Mouse (Mus musculus): ENCODE data around the gene Dennd4a. TPM values are rescaled to one million over a fixed set of nuclear protein-coding genes. Genes with fewer than 3 reads are reported as not detected.

The Dennd4a gene
- polyA plus RNA-seq, 1 experiment from 2014 or later: 4.0 TPM

- no peaks in the 10 kb centered on the region for H3K9me3 ChIP-seq (ENCODE audit: control insufficient read depth, low read length)
- H3K4me3 ChIP-seq (ENCODE audit: low read depth, low read length): peak overlapping the region; percentile 20
- H3K27me3 ChIP-seq (ENCODE audit: control insufficient read depth, insufficient read depth, low read length): no peaks in the 10 kb centered on the region
- 42% methylated on average over 16 of the region's 16 CpGs for WGBS
- peak overlapping the region; percentile 39 for H3K4me2 ChIP-seq (replicated peaks; ENCODE audit: low read depth)
- H3K27ac ChIP-seq (replicated peaks): no peak overlapping the region
- TF ChIP-seq CTCF (IDR thresholded peaks at IDR 0.05; ENCODE audit: low read depth): no peak
- no peak for TF ChIP-seq EP300 (optimal IDR thresholded peaks at IDR 0.05)
- DNase-seq (ENCODE audit: low spot score) (peak; percentile 67), ATAC-seq (ENCODE audit: low FRiP score, low TSS enrichment) (no peak)
- H3K36me3 ChIP-seq (ENCODE audit: control insufficient read depth, insufficient read depth, low read length): 0 out of 2 replicates have a peak, but pooled peaks cover 2% of the 10 kb centered on the region
- H3K4me1 ChIP-seq (replicated peaks; ENCODE audit: control insufficient read depth, insufficient read depth): no peaks in the 10 kb centered on the region
- H3K9ac ChIP-seq (ENCODE audit: low read length): peak overlapping the region; percentile 23; the same call in 1 of the 2 replicates
Measured at GRCm38 (mm10) chr9:64918560-64918959, 107.4 kb downstream of the Dennd4a start.

- no peak for ATAC-seq (ENCODE audit: low FRiP score, low TSS enrichment)
- Histone ChIP-seq H3K4me3 (ENCODE audit: low read depth, low read length) (no peak overlapping the region), H3K9ac (ENCODE audit: low read length) (no peak overlapping the region), H3K9me3 (ENCODE audit: control insufficient read depth, low read length) (no peaks in the 10 kb centered on the region), H3K36me3 (ENCODE audit: control insufficient read depth, insufficient read depth, low read length) (no peaks in the 10 kb centered on the region), H3K27me3 (ENCODE audit: control insufficient read depth, insufficient read depth, low read length) (no peaks in the 10 kb centered on the region), H3K4me1 (replicated peaks; ENCODE audit: control insufficient read depth, insufficient read depth) (no peaks in the 10 kb centered on the region; the same call in 1 of the 2 replicates), H3K4me2 (replicated peaks; ENCODE audit: low read depth) (no peak overlapping the region), H3K27ac (replicated peaks) (peak overlapping the region; percentile 58)
- 61% methylated on average over 5 of the region's 5 CpGs for WGBS
- DNase-seq (ENCODE audit: low spot score): no peak
- TF ChIP-seq EP300 (optimal IDR thresholded peaks at IDR 0.05): no peak
- TF ChIP-seq CTCF (IDR thresholded peaks at IDR 0.05; ENCODE audit: low read depth): no peak
Measured at GRCm38 (mm10) chr9:64925771-64926170, 114.6 kb downstream of the Dennd4a start.

- Histone ChIP-seq H3K4me1 (replicated peaks; ENCODE audit: control insufficient read depth, insufficient read depth) (no peaks in the 10 kb centered on the region; the same call in 1 of the 2 replicates), H3K9me3 (ENCODE audit: control insufficient read depth, low read length) (no peaks in the 10 kb centered on the region), H3K4me3 (ENCODE audit: low read depth, low read length) (no peak overlapping the region), H3K4me2 (replicated peaks; ENCODE audit: low read depth) (no peak overlapping the region), H3K27ac (replicated peaks) (peak overlapping the region; percentile 58), H3K9ac (ENCODE audit: low read length) (no peak overlapping the region), H3K36me3 (ENCODE audit: control insufficient read depth, insufficient read depth, low read length) (no peaks in the 10 kb centered on the region), H3K27me3 (ENCODE audit: control insufficient read depth, insufficient read depth, low read length) (no peaks in the 10 kb centered on the region)
- ATAC-seq (ENCODE audit: low FRiP score, low TSS enrichment): peak; percentile 60; the same call in 1 of the 2 replicates
- WGBS: 42% methylated on average over 8 of the region's 8 CpGs
- DNase-seq (ENCODE audit: low spot score): peak; percentile 43
- TF ChIP-seq CTCF (IDR thresholded peaks at IDR 0.05; ENCODE audit: low read depth) (no peak), EP300 (optimal IDR thresholded peaks at IDR 0.05) (no peak)
Measured at GRCm38 (mm10) chr9:64926201-64926991, 115.3 kb downstream of the Dennd4a start.

GRCm38 (mm10) chr9:64930256-64930655, 119.1 kb downstream of the Dennd4a start:
- no peak overlapping the region for H3K4me3 ChIP-seq (ENCODE audit: low read depth, low read length)
- H3K4me1 ChIP-seq (replicated peaks; ENCODE audit: control insufficient read depth, insufficient read depth): no peaks in the 10 kb centered on the region; the same call in 1 of the 2 replicates
- TF ChIP-seq CTCF (IDR thresholded peaks at IDR 0.05; ENCODE audit: low read depth): no peak
- no peak for TF ChIP-seq EP300 (optimal IDR thresholded peaks at IDR 0.05)
- 75% methylated on average over 4 of the region's 4 CpGs for WGBS
- ATAC-seq (ENCODE audit: low FRiP score, low TSS enrichment): no peak
- no peak overlapping the region for H3K9ac ChIP-seq (ENCODE audit: low read length)
- no peak overlapping the region for H3K27ac ChIP-seq (replicated peaks)
- H3K36me3 ChIP-seq (ENCODE audit: control insufficient read depth, insufficient read depth, low read length): no peaks in the 10 kb centered on the region
- DNase-seq (ENCODE audit: low spot score): no peak
- H3K9me3 ChIP-seq (ENCODE audit: control insufficient read depth, low read length): no peaks in the 10 kb centered on the region
- no peak overlapping the region for H3K4me2 ChIP-seq (replicated peaks; ENCODE audit: low read depth)
- no peaks in the 10 kb centered on the region for H3K27me3 ChIP-seq (ENCODE audit: control insufficient read depth, insufficient read depth, low read length)

- Histone ChIP-seq H3K4me3 (ENCODE audit: low read depth, low read length) (no peak overlapping the region), H3K27ac (replicated peaks) (no peak overlapping the region), H3K36me3 (ENCODE audit: control insufficient read depth, insufficient read depth, low read length) (no peaks in the 10 kb centered on the region), H3K9ac (ENCODE audit: low read length) (no peak overlapping the region), H3K4me2 (replicated peaks; ENCODE audit: low read depth) (no peak overlapping the region), H3K9me3 (ENCODE audit: control insufficient read depth, low read length) (no peaks in the 10 kb centered on the region), H3K27me3 (ENCODE audit: control insufficient read depth, insufficient read depth, low read length) (no peaks in the 10 kb centered on the region), H3K4me1 (replicated peaks; ENCODE audit: control insufficient read depth, insufficient read depth) (no peaks in the 10 kb centered on the region)
- no peak for TF ChIP-seq CTCF (IDR thresholded peaks at IDR 0.05; ENCODE audit: low read depth)
- TF ChIP-seq EP300 (optimal IDR thresholded peaks at IDR 0.05): no peak
- ATAC-seq (ENCODE audit: low FRiP score, low TSS enrichment) (no peak), DNase-seq (ENCODE audit: low spot score) (no peak)
- 58% methylated on average over 7 of the region's 7 CpGs for WGBS
Measured at GRCm38 (mm10) chr9:64931751-64932610, 120.8 kb downstream of the Dennd4a start.

Measured in stomach, postnatal 0 days (tissue).